Mouse (Mus musculus) CH12.LX (cell line): ENCODE measurements around the gene Arhgef38. TPM values are rescaled to one million over a fixed set of nuclear protein-coding genes. Genes with fewer than 3 reads are reported as not detected.
A peak's percentile ranks its signal among the peaks of the same experiment; 100 is the strongest.

Experiments
- DNase-seq: peaks from one replicate; pipeline ENCODE4 v3.0.0-alpha.2; 2013; ENCODE audit errors: extremely low read depth
- H3K27ac ChIP-seq: 2 replicates; pipeline ENCODE4 v1.5.1; 2012; ENCODE audit warnings: low read depth, mild to moderate bottlenecking, control low read depth, moderate library complexity; ENCODE audit not compliant: insufficient read depth
- H3K27me3 ChIP-seq: replicated peaks from 2 replicates; pipeline ENCODE3; 2012; ENCODE audit warnings: inconsistent platforms
- H3K36me3 ChIP-seq, 2 experiments: replicated peaks in 1 of 2; 2 replicates each; pipeline versions ENCODE3 to v1.6.1; 2012; ENCODE audit warnings: inconsistent platforms in 1 of 2, low read length in 1 of 2, mild to moderate bottlenecking in 1 of 2, mixed read lengths in 1 of 2, moderate library complexity in 1 of 2; ENCODE audit not compliant: control insufficient read depth in 1 of 2, insufficient read depth in 1 of 2
- H3K4me1 ChIP-seq, 2 experiments: 2 replicates each; pipeline ENCODE4 v1.6.1; 2012; ENCODE audit warnings: inconsistent platforms in 1 of 2, moderate library complexity in 1 of 2; ENCODE audit not compliant: insufficient read depth in 2 of 2, control insufficient read depth in 1 of 2
- H3K4me2 ChIP-seq: 2 replicates; pipeline ENCODE4 v1.6.1; 2012; ENCODE audit warnings: low read depth, mild to moderate bottlenecking, control low read depth; ENCODE audit not compliant: poor library complexity, insufficient read depth, severe bottlenecking
- H3K4me3 ChIP-seq, 3 experiments: fragments of 150-350 bp in 1 of 3; sonication (generic) in 1 of 3; replicated peaks in 1 of 3; 2 replicates each; pipeline versions ENCODE3 to v1.5.1; 2011 to 2012; ENCODE audit warnings: low read depth in 2 of 3, low read length in 2 of 3, mild to moderate bottlenecking in 2 of 3, moderate library complexity in 2 of 3, control low read depth in 1 of 3, improper control_type of control experiment in 1 of 3, inconsistent platforms in 1 of 3, mixed read lengths in 1 of 3; ENCODE audit not compliant: poor library complexity in 1 of 3
- H3K79me2 ChIP-seq: replicated peaks from 2 replicates; pipeline ENCODE4 v1.6.1; 2012; ENCODE audit warnings: mild to moderate bottlenecking, moderate library complexity; ENCODE audit not compliant: control insufficient read depth, poor library complexity, insufficient read depth, severe bottlenecking; ENCODE audit errors: extremely low read depth
- H3K9ac ChIP-seq: 2 replicates; pipeline ENCODE4 v1.6.1; 2012; ENCODE audit warnings: low read depth, mild to moderate bottlenecking, control low read depth, moderate library complexity; ENCODE audit not compliant: insufficient read depth
- H3K9me3 ChIP-seq: replicated peaks from 2 replicates; pipeline ENCODE3; 2012; ENCODE audit warnings: low read length, inconsistent platforms, mixed read lengths
- BHLHE40 ChIP-seq: IDR thresholded peaks from 2 replicates; pipeline ENCODE4 v1.6.1; 2011; ENCODE audit warnings: mild to moderate bottlenecking, low read depth, low read length, improper control_type of control experiment
- CHD1 ChIP-seq: IDR thresholded peaks from 2 replicates; pipeline ENCODE4 v1.6.1; 2012; ENCODE audit warnings: low read depth, low read length, improper control_type of control experiment, inconsistent platforms
- CTCF ChIP-seq, 2 experiments: IDR thresholded peaks in 1 of 2; conservative IDR thresholded peaks in 1 of 2; 2 replicates each; pipeline ENCODE4 v1.5.1; 2011 to 2012; ENCODE audit warnings: low read depth in 2 of 2, low read length in 2 of 2, improper control_type of control experiment in 1 of 2, inconsistent platforms in 1 of 2, mild to moderate bottlenecking in 1 of 2, moderate library complexity in 1 of 2
- E2F4 ChIP-seq: IDR thresholded peaks from 2 replicates; pipeline ENCODE4 v1.6.1; 2011; ENCODE audit warnings: low read depth, low read length, improper control_type of control experiment; ENCODE audit not compliant: insufficient replicate concordance
- HCFC1 ChIP-seq: IDR thresholded peaks from 2 replicates; pipeline ENCODE4 v1.6.1; 2012; ENCODE audit warnings: low read depth, mild to moderate bottlenecking, inconsistent platforms, low read length, improper control_type of control experiment
- MAZ ChIP-seq: IDR thresholded peaks from 2 replicates; pipeline ENCODE4 v1.6.1; 2012; ENCODE audit warnings: low read depth, mild to moderate bottlenecking, inconsistent platforms, low read length, improper control_type of control experiment, moderate library complexity
- POLR2AphosphoS2 ChIP-seq: IDR thresholded peaks from 2 replicates; pipeline ENCODE4 v1.6.1; 2011; ENCODE audit warnings: low read depth, low read length, improper control_type of control experiment
- RAD21 ChIP-seq: IDR thresholded peaks from 2 replicates; pipeline ENCODE4 v1.6.1; 2011; ENCODE audit warnings: low read depth, mild to moderate bottlenecking, low read length, improper control_type of control experiment, moderate library complexity
- SIN3A ChIP-seq: IDR thresholded peaks from 2 replicates; pipeline ENCODE4 v1.6.1; 2012; ENCODE audit warnings: low read length, improper control_type of control experiment, inconsistent platforms
- USF2 ChIP-seq: conservative IDR thresholded peaks from 2 replicates; pipeline ENCODE4 v1.6.1; 2011; ENCODE audit warnings: low read depth, low read length, improper control_type of control experiment
- ZKSCAN1 ChIP-seq: IDR thresholded peaks from 2 replicates; pipeline ENCODE4 v1.6.1; 2012; ENCODE audit warnings: low read depth, inconsistent platforms, low read length, improper control_type of control experiment, borderline replicate concordance
- dilution Hi-C: fragments of 300-500 bp; cut with MboI; formaldehyde crosslinking; loops from 2 replicates; pipeline ENCODE4 v1.14.3; 2020; ENCODE audit warnings: low sequenced_read_pairs; ENCODE audit not compliant: extremely low pct_unique_long_range_greater_than_20kb, extremely low pct_ligation_motif_present
- in situ Hi-C: fragments of 300-500 bp; cut with MboI; formaldehyde crosslinking; loops from 3 replicates; pipeline ENCODE4 v1.14.3; 2019; ENCODE audit warnings: low sequenced_read_pairs, low pct_ligation_motif_present, low pct_unique_long_range_greater_than_20kb, mixed read lengths
- polyA plus RNA-seq: library from polyadenylated mRNA; unstranded; fragments of >175 nt; gene quantifications from 2 replicates; pipeline ENCODE4 v1.2.1, GENCODE M21; 2012; ENCODE audit warnings: low read depth; ENCODE audit not compliant: insufficient read length
- total RNA-seq, 2 experiments: library from RNA; depleted of rRNA; stranded (reverse); fragments of 300-350 nt in 1 of 2; fragments of >200 nt in 1 of 2; gene quantifications; 2 replicates each; pipeline ENCODE4 v1.2.3; 2012 to 2014

Arhgef38 gene
- total and polyA plus RNA-seq, 3 experiments, result not detected

DNA sequence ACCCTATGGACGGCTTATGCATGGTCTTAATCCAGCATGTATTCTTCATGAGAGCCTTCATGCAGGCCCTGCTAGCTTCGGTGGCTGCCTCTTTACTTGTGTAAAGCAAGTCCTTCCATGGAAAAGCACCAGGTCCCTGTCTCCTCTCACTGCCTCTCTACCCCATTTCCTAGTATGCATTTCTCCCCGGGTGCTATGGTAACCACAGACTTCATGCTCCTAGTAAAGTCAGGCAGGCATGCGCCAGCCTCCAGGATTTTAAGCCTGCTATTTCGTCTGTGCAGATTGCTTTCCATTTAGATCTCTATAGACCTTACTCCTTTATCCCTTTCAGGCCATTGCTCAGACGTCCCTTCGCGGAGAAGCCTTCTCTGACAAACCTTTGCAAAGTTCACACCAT lies 80.1 kb downstream of the Arhgef38 start:
- Histone ChIP-seq H3K4me1 (peaks cover 7 to 8% of the 10 kb centered on the region in 2 experiments), H3K36me3 (no peaks in the 10 kb centered on the region), H3K79me2 (no peaks in the 10 kb centered on the region), H3K4me2 (no peak overlapping the region), H3K9me3 (no peaks in the 10 kb centered on the region), H3K9ac (no peak overlapping the region), H3K27ac (no peak overlapping the region), H3K27me3 (no peaks in the 10 kb centered on the region), H3K4me3 (no peak overlapping the region)
- TF ChIP-seq HCFC1 (no peak), USF2 (no peak), SIN3A (no peak)
- in situ Hi-C loops, result no loop called here
- dilution Hi-C loops, result no loop called here
- DNase-seq, result no peak

- peaks cover 7% of the 10 kb centered on the region in 2 experiments for H3K4me1 ChIP-seq
- peak; percentile 38 for DNase-seq
- no peak overlapping the region for H3K4me3 ChIP-seq
- no peaks in the 10 kb centered on the region for H3K9me3 ChIP-seq
- no peak for TF ChIP-seq BHLHE40
- TF ChIP-seq CTCF (conservative IDR thresholded peaks at IDR 0.05 in 1 of 2, IDR thresholded peaks at IDR 0.05 in 1 of 2; ENCODE audit: low read depth in 2 of 2, low read length in 2 of 2), result peak in 1 of 2 experiments; percentile 51; a peak in 2 of 4 replicates
- peak; percentile 52 for TF ChIP-seq RAD21
- dilution Hi-C loops, result no loop called here
- no peaks in the 10 kb centered on the region for H3K27me3 ChIP-seq
- in situ Hi-C loops, result no loop called here
- no peak overlapping the region for H3K4me2 ChIP-seq
- no peaks in the 10 kb centered on the region for H3K79me2 ChIP-seq
- no peak overlapping the region for H3K27ac ChIP-seq
- no peaks in the 10 kb centered on the region for H3K36me3 ChIP-seq
- H3K9ac ChIP-seq, result no peak overlapping the region
These were observed 81.1 kb downstream of the Arhgef38 start for GRCm38 (mm10) chr3:133153629-133154028.

- H3K9me3 ChIP-seq, result no peaks in the 10 kb centered on the region
- no peak for DNase-seq
- H3K36me3 ChIP-seq, result no peaks in the 10 kb centered on the region
- dilution Hi-C loops, result no loop called here
- no peak overlapping the region for H3K4me2 ChIP-seq
- no peaks in the 10 kb centered on the region for H3K79me2 ChIP-seq
- peaks cover 7% of the 10 kb centered on the region in 2 experiments for H3K4me1 ChIP-seq
- no peak overlapping the region for H3K4me3 ChIP-seq
- no peak overlapping the region for H3K27ac ChIP-seq
- no peaks in the 10 kb centered on the region for H3K27me3 ChIP-seq
- in situ Hi-C loops, result no loop called here
- no peak overlapping the region for H3K9ac ChIP-seq
- no peak for TF ChIP-seq POLR2AphosphoS2
- no peak for TF ChIP-seq ZKSCAN1
- no peak for TF ChIP-seq MAZ
- no peak for TF ChIP-seq CHD1
- 0 out of 2 replicates have a peak, but pooled peaks have one; percentile 7 for TF ChIP-seq E2F4
- no peak for TF ChIP-seq CTCF (conservative IDR thresholded peaks at IDR 0.05 in 1 of 2, IDR thresholded peaks at IDR 0.05 in 1 of 2; ENCODE audit: low read depth in 2 of 2, low read length in 2 of 2)
These were observed 81.9 kb downstream of the Arhgef38 start for GRCm38 (mm10) chr3:133152831-133153230.
